17 mouse cellular contexts compared by ENCODE assay signal in the genomic region with DNA sequence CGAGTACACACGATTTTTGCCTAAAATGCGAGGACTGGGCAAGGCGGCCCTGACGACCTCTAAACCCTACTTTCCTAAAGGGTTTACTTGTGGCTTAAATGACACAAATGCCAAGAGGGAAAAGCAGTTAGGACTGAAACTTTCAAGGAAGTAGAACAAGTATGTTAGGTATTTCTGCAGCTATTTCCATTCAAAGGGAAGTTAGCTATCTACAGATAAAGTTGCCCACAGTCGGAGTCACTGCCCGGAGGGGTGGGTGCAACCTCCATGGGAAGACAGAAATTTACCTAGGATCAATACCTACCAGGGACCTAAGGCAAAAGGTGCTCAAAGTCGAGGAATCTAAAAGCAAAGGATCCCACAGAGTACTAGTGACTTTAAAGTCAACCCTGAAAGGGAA.
"Had no signal": no experiment of that assay in that cellular context is flagged by ENCODE, and none has a peak within 500 bp of the region (broad histone marks: within the 10 kb centered on the region; RNA-seq: fewer than 3 reads in every experiment).

No protein-coding gene starts in this region.

- H3K9ac ChIP-seq: lung, embryonic 15.5 days; midbrain, embryonic 13.5 days; midbrain, embryonic 15.5 days; neural tube, embryonic 12.5 days; stomach, embryonic 15.5 days had no signal

- H3K4me2 ChIP-seq: lung, embryonic 15.5 days; midbrain, embryonic 11.5 days; midbrain, embryonic 13.5 days; midbrain, embryonic 15.5 days; neural tube, embryonic 12.5 days; stomach, embryonic 15.5 days had no signal

- H3K36me3 ChIP-seq: midbrain, embryonic 15.5 days had no signal

- H3K9me3 ChIP-seq: lung, embryonic 15.5 days; megakaryocyte, embryonic 14.5 days; midbrain, embryonic 13.5 days; midbrain, embryonic 15.5 days; neural tube, embryonic 12.5 days; stomach, embryonic 15.5 days had no signal

- H3K27me3 ChIP-seq: lung, embryonic 15.5 days; megakaryocyte, embryonic 14.5 days; midbrain, embryonic 13.5 days; midbrain, embryonic 15.5 days; neural tube, embryonic 12.5 days; stomach, embryonic 15.5 days had no signal

- ATAC-seq: lung, postnatal 0 days; midbrain, embryonic 13.5 days; midbrain, embryonic 15.5 days had no signal

- H3K4me1 ChIP-seq: lung, embryonic 15.5 days; midbrain, embryonic 13.5 days; midbrain, embryonic 15.5 days; neural tube, embryonic 12.5 days; stomach, embryonic 15.5 days had no signal

- H3K4me3 ChIP-seq: lung, embryonic 15.5 days; megakaryocyte, embryonic 14.5 days; midbrain, embryonic 13.5 days; midbrain, embryonic 15.5 days; neural tube, embryonic 12.5 days; stomach, embryonic 15.5 days had no signal

- H3K27ac ChIP-seq: lung, embryonic 15.5 days; macrophage; midbrain, embryonic 13.5 days; midbrain, embryonic 15.5 days; neural tube, embryonic 12.5 days; stomach, embryonic 15.5 days; stomach, postnatal 0 days had no signal

- DNase-seq: lung, adult 2 months; lung, postnatal 14 days; lung, postnatal 36 days; right cerebral cortex, postnatal 14 days; thymus, adult 2 months; thymus, postnatal 25 days; thymus, postnatal 4 days had no signal
